Mouse (Mus musculus): ENCODE results near the gene Kcnk5.

Gene Kcnk5

GRCm38 (mm10) chr14:20193103-20193715 is 11.6 kb upstream of the Kcnk5 start:
- DNase-seq = peak; percentile 85

- no peak for DNase-seq
Observed at GRCm38 (mm10) chr14:20191136-20191735, 9.6 kb upstream of the Kcnk5 start.

GRCm38 (mm10) chr14:20189751-20190150 is 8.1 kb upstream of the Kcnk5 start:
- peak; percentile 92 for DNase-seq

GRCm38 (mm10) chr14:20185426-20185825 is 3.8 kb upstream of the Kcnk5 start:
- no peak for DNase-seq

- DNase-seq = no peak
Observed at GRCm38 (mm10) chr14:20183701-20184100, 2.1 kb upstream of the Kcnk5 start.

- DNase-seq = no peak
Observed at GRCm38 (mm10) chr14:20182596-20182995, 987 bp upstream of the Kcnk5 start.

- DNase-seq = no peak
Observed at GRCm38 (mm10) chr14:20180751-20181162, 852 bp downstream of the Kcnk5 start.

- DNase-seq = peak; percentile 55
Observed at GRCm38 (mm10) chr14:20180304-20180703, 1.3 kb downstream of the Kcnk5 start.

GRCm38 (mm10) chr14:20179731-20180280 is 1.8 kb downstream of the Kcnk5 start:
- DNase-seq = no peak

GRCm38 (mm10) chr14:20179080-20179479 is 2.5 kb downstream of the Kcnk5 start:
- no peak for DNase-seq

- no peak for DNase-seq
Observed at GRCm38 (mm10) chr14:20178593-20178992, 3.0 kb downstream of the Kcnk5 start.

GRCm38 (mm10) chr14:20177494-20178123 is 4.0 kb downstream of the Kcnk5 start:
- no peak for DNase-seq

- no peak for DNase-seq
Observed at GRCm38 (mm10) chr14:20175705-20176104, 5.9 kb downstream of the Kcnk5 start.

GRCm38 (mm10) chr14:20175114-20175513 is 6.5 kb downstream of the Kcnk5 start:
- no peak for DNase-seq

- DNase-seq = no peak
Observed at GRCm38 (mm10) chr14:20174696-20175095, 6.9 kb downstream of the Kcnk5 start.

GRCm38 (mm10) chr14:20173873-20174490 is 7.6 kb downstream of the Kcnk5 start:
- no peak for DNase-seq

GRCm38 (mm10) chr14:20172924-20173323 is 8.7 kb downstream of the Kcnk5 start:
- no peak for DNase-seq

- no peak for DNase-seq
Observed at GRCm38 (mm10) chr14:20172509-20172908, 9.1 kb downstream of the Kcnk5 start.

GRCm38 (mm10) chr14:20171840-20172239 is 9.8 kb downstream of the Kcnk5 start:
- no peak for DNase-seq

- DNase-seq = no peak
Observed at GRCm38 (mm10) chr14:20169251-20169650, 12.4 kb downstream of the Kcnk5 start.

GRCm38 (mm10) chr14:20168478-20168877 is 13.1 kb downstream of the Kcnk5 start:
- DNase-seq = no peak

GRCm38 (mm10) chr14:20168054-20168453 is 13.6 kb downstream of the Kcnk5 start:
- no peak for DNase-seq

- peak; percentile 86 for DNase-seq
Observed at GRCm38 (mm10) chr14:20165413-20165812, 16.2 kb downstream of the Kcnk5 start.

- peak; percentile 41 for DNase-seq
Observed at GRCm38 (mm10) chr14:20164438-20164837, 17.2 kb downstream of the Kcnk5 start.
